Mouse (Mus musculus) midbrain, embryonic 14.5 days (tissue): ENCODE results near the gene Clps. TPM values are rescaled to one million over a fixed set of nuclear protein-coding genes. Genes with fewer than 3 reads are reported as not detected.
A peak's percentile ranks its signal among the peaks of the same experiment; 100 is the strongest.
"Not testable (repeated sequence)": the region's sequence is repeated elsewhere in the genome, so short reads cannot be mapped to it uniquely, and the experiment has no call there.

Experiments used
- ATAC-seq: fragments of 200-750 bp; cut with Nextera tagmentation; 2 replicates; pipeline ENCODE4 v1.8.0; 2017; ENCODE audit warnings: moderate number of reproducible peaks, moderate library complexity; ENCODE audit not compliant: low FRiP score, low TSS enrichment
- DNase-seq: peaks from one replicate; pipeline ENCODE4 v3.0.0-alpha.2; 2015
- H3K27ac ChIP-seq: fragments of 300-500 bp; sonication (generic); replicated peaks from 2 replicates; pipeline ENCODE4 v1.5.1; 2014; ENCODE audit warnings: mild to moderate bottlenecking, low read depth, low read length, moderate library complexity
- H3K27me3 ChIP-seq: fragments of 300-500 bp; sonication (generic); 2 replicates; pipeline ENCODE4 v1.6.1; 2014; ENCODE audit warnings: low read length, control low read depth, mixed read lengths; ENCODE audit not compliant: control insufficient read depth, insufficient read depth
- H3K36me3 ChIP-seq: fragments of 300-500 bp; sonication (generic); 2 replicates; pipeline ENCODE4 v1.6.1; 2014; ENCODE audit warnings: low read length, control low read depth; ENCODE audit not compliant: control insufficient read depth, insufficient read depth
- H3K4me1 ChIP-seq: fragments of 300-500 bp; sonication (generic); 2 replicates; pipeline ENCODE4 v1.6.1; 2014; ENCODE audit warnings: mild to moderate bottlenecking, antibody characterized with exemption, low read length, control low read depth; ENCODE audit not compliant: control insufficient read depth, insufficient read depth
- H3K4me2 ChIP-seq: fragments of 300-500 bp; sonication (generic); 2 replicates; pipeline ENCODE4 v1.6.1; 2014; ENCODE audit warnings: mild to moderate bottlenecking, low read length, moderate library complexity
- H3K4me3 ChIP-seq: fragments of 300-500 bp; sonication (generic); replicated peaks from 2 replicates; pipeline ENCODE4 v1.5.1; 2014; ENCODE audit warnings: low read depth, low read length
- H3K9ac ChIP-seq: fragments of 300-500 bp; sonication (generic); replicated peaks from 2 replicates; pipeline ENCODE4 v1.6.1; 2014; ENCODE audit warnings: mild to moderate bottlenecking, low read length, moderate library complexity
- H3K9me3 ChIP-seq: fragments of 300-500 bp; sonication (generic); 2 replicates; pipeline ENCODE4 v1.6.1; 2016; ENCODE audit warnings: low read length, control low read depth, mixed read lengths; ENCODE audit not compliant: control insufficient read depth
- WGBS: fragments of 180-500 bp; shearing (Covaris S2); extraction: QIAGEN DNeasy Blood & Tissue Kit; methylation state at CpG from one replicate; pipeline ENCODE4 v1.1.7; 2014; 5-methylcytosine and 5-hydroxymethylcytosine counted together
- polyA plus RNA-seq: library from polyadenylated mRNA; unstranded; fragments of >200 nt; fragmentation: Nextera tagmentation; extraction: Ambion mirVana; gene quantifications from 2 replicates; pipeline ENCODE4 v1.2.1, GENCODE M21; 2014

Clps gene
- polyA plus RNA-seq, 1 experiment from 2014 or later, result not detected

GRCm38 (mm10) chr17:28561613-28562012, 1.0 kb upstream of the Clps start:
- H3K4me3 ChIP-seq, result no peak overlapping the region
- no peak for ATAC-seq
- H3K4me1 ChIP-seq, result 0 out of 2 replicates have a peak, but pooled peaks cover 3% of the 10 kb centered on the region
- no peak for DNase-seq
- no peak overlapping the region for H3K27ac ChIP-seq
- whole genome bisulfite sequencing, result 65% methylated on average over 7 of the region's 7 CpGs
- H3K27me3 ChIP-seq, result no peaks in the 10 kb centered on the region
- H3K9ac ChIP-seq, result no peak overlapping the region
- no peaks in the 10 kb centered on the region for H3K36me3 ChIP-seq
- H3K9me3 ChIP-seq, result no peaks in the 10 kb centered on the region
- no peak overlapping the region for H3K4me2 ChIP-seq

DNA sequence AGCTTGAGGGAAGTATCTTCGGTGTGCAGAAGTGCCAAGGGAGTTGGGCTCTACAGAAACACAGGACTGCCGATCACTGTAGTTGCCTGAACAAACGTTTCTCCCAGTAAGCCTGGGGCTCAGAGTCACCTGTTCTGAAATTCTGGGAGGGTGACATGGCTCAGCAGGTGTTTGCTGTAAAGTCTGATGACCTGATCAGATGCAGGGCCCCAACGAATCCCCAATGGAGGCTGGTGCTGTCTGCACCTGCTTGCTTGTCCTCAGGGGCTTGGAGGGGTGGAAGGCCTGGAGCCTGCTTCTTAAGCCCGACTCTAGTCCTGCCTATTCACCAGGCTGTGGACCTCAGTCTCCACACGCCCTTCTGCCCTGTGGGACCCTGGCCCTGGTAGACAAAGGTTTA, 2.8 kb downstream of the Clps start:
- Histone ChIP-seq H3K4me3 (no peak overlapping the region), H3K27me3 (no peaks in the 10 kb centered on the region), H3K4me1 (0 out of 2 replicates have a peak, but pooled peaks cover 3% of the 10 kb centered on the region), H3K9me3 (no peaks in the 10 kb centered on the region), H3K27ac (no peak overlapping the region), H3K4me2 (no peak overlapping the region), H3K9ac (no peak overlapping the region), H3K36me3 (no peaks in the 10 kb centered on the region)
- DNase-seq (no peak), ATAC-seq (no peak)
- WGBS, result 79% methylated on average over 6 of the region's 6 CpGs

- DNase-seq, result peak; percentile 29
- no peak overlapping the region for H3K27ac ChIP-seq
- 58% methylated on average over 6 of the region's 6 CpGs for WGBS
- H3K9me3 ChIP-seq, result no peaks in the 10 kb centered on the region
- H3K9ac ChIP-seq, result no peak overlapping the region
- no peaks in the 10 kb centered on the region for H3K36me3 ChIP-seq
- no peak for ATAC-seq
- no peak overlapping the region for H3K4me3 ChIP-seq
- H3K4me1 ChIP-seq, result 0 out of 2 replicates have a peak, but pooled peaks cover 3% of the 10 kb centered on the region
- no peaks in the 10 kb centered on the region for H3K27me3 ChIP-seq
- H3K4me2 ChIP-seq, result no peak overlapping the region
Measured at GRCm38 (mm10) chr17:28556635-28557396, 3.8 kb downstream of the Clps start.

GRCm38 (mm10) chr17:28554021-28554420, 6.5 kb downstream of the Clps start:
- not testable (repeated sequence) for ATAC-seq, H3K9me3 ChIP-seq, H3K27ac ChIP-seq, H3K9ac ChIP-seq, H3K36me3 ChIP-seq, H3K4me1 ChIP-seq, H3K27me3 ChIP-seq, DNase-seq, H3K4me2 ChIP-seq, H3K4me3 ChIP-seq
- WGBS, result 91% methylated on average over 4 of the region's 4 CpGs

- Histone ChIP-seq H3K36me3 (no peaks in the 10 kb centered on the region), H3K27me3 (no peaks in the 10 kb centered on the region), H3K9me3 (no peaks in the 10 kb centered on the region), H3K4me2 (no peak overlapping the region), H3K27ac (no peak overlapping the region), H3K4me3 (no peak overlapping the region), H3K9ac (no peak overlapping the region), H3K4me1 (0 out of 2 replicates have a peak, but pooled peaks cover 3% of the 10 kb centered on the region)
- peak; percentile 75 for DNase-seq
- 5% methylated on average over 14 of the region's 14 CpGs for WGBS
- no peak for ATAC-seq
Measured at GRCm38 (mm10) chr17:28553040-28553793, 7.3 kb downstream of the Clps start.

- Histone ChIP-seq H3K36me3 (no peaks in the 10 kb centered on the region), H3K9ac (no peak within 1 kb of the TSS), H3K9me3 (no peaks in the 10 kb centered on the region), H3K27me3 (no peaks in the 10 kb centered on the region), H3K4me2 (no peak within 1 kb of the TSS), H3K4me3 (no peak within 1 kb of the TSS), H3K4me1 (no peaks in the 10 kb centered on the region), H3K27ac (no peak within 1 kb of the TSS)
- ATAC-seq (no peak), DNase-seq (no peak)
- WGBS, result 73% methylated on average over 14 of the region's 14 CpGs
Measured at GRCm38 (mm10) chr17:28549111-28549510, 11.5 kb downstream of the Clps start, which contains the start of gene Clpsl2. TSS of gene Clpsl2 (plus strand) at chr17:28549411.

DNA sequence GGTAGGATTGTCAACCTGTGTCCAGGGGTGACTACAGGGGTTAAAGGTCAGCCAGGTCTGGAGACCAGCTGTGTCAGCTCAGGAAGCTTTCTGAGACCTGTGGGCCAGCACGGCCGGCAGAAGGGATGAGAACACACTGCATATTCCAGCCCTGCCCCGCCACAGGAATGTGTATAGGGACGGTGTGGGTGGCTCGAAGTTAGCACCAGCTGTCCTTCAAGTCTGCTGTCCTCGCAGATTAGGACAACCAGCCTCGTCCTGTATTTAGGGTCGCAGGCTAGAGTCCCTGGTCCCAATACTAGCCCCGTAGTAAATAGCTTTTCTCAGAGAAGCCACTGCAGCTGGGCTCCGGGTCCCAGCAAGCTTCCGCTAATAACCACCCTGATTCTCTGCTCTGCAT, 12.0 kb downstream of the Clps start:
- WGBS, result 76% methylated on average over 11 of the region's 11 CpGs
- Histone ChIP-seq H3K36me3 (no peaks in the 10 kb centered on the region), H3K9me3 (no peaks in the 10 kb centered on the region; the same call in 1 of the 2 replicates), H3K4me3 (no peak overlapping the region), H3K4me1 (no peaks in the 10 kb centered on the region), H3K27me3 (no peaks in the 10 kb centered on the region), H3K27ac (no peak overlapping the region), H3K4me2 (no peak overlapping the region), H3K9ac (no peak overlapping the region)
- ATAC-seq (no peak), DNase-seq (no peak)

DNA sequence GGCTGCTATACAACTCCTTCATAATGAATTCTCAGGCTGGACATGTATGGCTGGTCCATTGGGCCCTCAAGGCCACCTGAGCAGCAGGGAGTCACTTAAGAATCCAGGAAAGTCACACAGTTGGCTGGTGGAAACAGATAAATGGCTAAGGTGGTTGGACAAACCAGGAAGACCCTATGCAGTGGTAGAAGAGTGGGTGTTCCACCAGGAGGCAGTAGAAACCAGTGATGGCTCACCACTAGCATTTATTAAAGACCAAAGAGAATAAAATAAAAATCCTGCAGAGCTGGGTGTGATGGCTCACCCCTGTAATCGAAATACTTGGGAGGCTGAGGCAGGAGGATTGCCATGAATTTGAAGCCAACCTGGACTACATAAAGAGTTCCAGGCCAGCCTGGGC, 13.6 kb downstream of the Clps start:
- no peak overlapping the region for H3K9ac ChIP-seq
- DNase-seq (no peak), ATAC-seq (no peak)
- H3K4me1 ChIP-seq, result no peaks in the 10 kb centered on the region
- no peak overlapping the region for H3K27ac ChIP-seq
- no peaks in the 10 kb centered on the region for H3K27me3 ChIP-seq
- no peak overlapping the region for H3K4me3 ChIP-seq
- no peak overlapping the region for H3K4me2 ChIP-seq
- H3K36me3 ChIP-seq, result no peaks in the 10 kb centered on the region
- H3K9me3 ChIP-seq, result no peaks in the 10 kb centered on the region; the same call in 1 of the 2 replicates
- WGBS, result 96% methylated on average over 1 of the region's 1 CpGs
